Mouse (Mus musculus) midbrain, embryonic 13.5 days (tissue): ENCODE data around the gene Fam178b. TPM values are rescaled to one million over a fixed set of nuclear protein-coding genes. Genes with fewer than 3 reads are reported as not detected.

Source experiments
- ATAC-seq: fragments of 200-750 bp; cut with Nextera tagmentation; 2 replicates; pipeline ENCODE4 v1.8.0; 2017; ENCODE audit warnings: mild to moderate bottlenecking, moderate TSS enrichment, moderate library complexity
- H3K27ac ChIP-seq: fragments of 300-500 bp; sonication (generic); 2 replicates; pipeline ENCODE4 v1.5.1; 2015; ENCODE audit warnings: inconsistent platforms, mild to moderate bottlenecking, moderate library complexity
- H3K27me3 ChIP-seq: fragments of 300-500 bp; sonication (generic); 2 replicates; pipeline ENCODE4 v1.6.1; 2015; ENCODE audit warnings: mild to moderate bottlenecking, inconsistent platforms
- H3K36me3 ChIP-seq: fragments of 300-500 bp; sonication (generic); 2 replicates; pipeline ENCODE4 v1.6.1; 2015; ENCODE audit warnings: mild to moderate bottlenecking, inconsistent platforms
- H3K4me1 ChIP-seq: fragments of 300-500 bp; sonication (generic); replicated peaks from 2 replicates; pipeline ENCODE4 v1.6.1; 2015; ENCODE audit warnings: inconsistent platforms
- H3K4me2 ChIP-seq: fragments of 300-500 bp; sonication (generic); replicated peaks from 2 replicates; pipeline ENCODE4 v1.6.1; 2015; ENCODE audit warnings: moderate library complexity, mild to moderate bottlenecking, inconsistent platforms
- H3K4me3 ChIP-seq: fragments of 300-500 bp; sonication (generic); replicated peaks from 2 replicates; pipeline ENCODE4 v1.5.1; 2015; ENCODE audit warnings: mild to moderate bottlenecking, inconsistent platforms
- H3K9ac ChIP-seq: fragments of 300-500 bp; sonication (generic); replicated peaks from 2 replicates; pipeline ENCODE4 v1.6.1; 2015; ENCODE audit warnings: mild to moderate bottlenecking, inconsistent platforms
- H3K9me3 ChIP-seq: fragments of 300-500 bp; sonication (generic); 2 replicates; pipeline ENCODE4 v1.6.1; 2016; ENCODE audit warnings: mild to moderate bottlenecking, inconsistent platforms
- WGBS: fragments of 180-500 bp; shearing (Covaris S2); methylation state at CpG from one replicate; pipeline ENCODE4 v1.1.7; 2015; 5-methylcytosine and 5-hydroxymethylcytosine counted together
- polyA plus RNA-seq: library from polyadenylated mRNA; unstranded; fragments of >200 nt; fragmentation: Nextera tagmentation; extraction: Ambion mirVana; gene quantifications from 2 replicates; pipeline ENCODE4 v1.2.1, GENCODE M21; 2015

Fam178b gene
- polyA plus RNA-seq, 1 experiment from 2014 or later = not detected

DNA sequence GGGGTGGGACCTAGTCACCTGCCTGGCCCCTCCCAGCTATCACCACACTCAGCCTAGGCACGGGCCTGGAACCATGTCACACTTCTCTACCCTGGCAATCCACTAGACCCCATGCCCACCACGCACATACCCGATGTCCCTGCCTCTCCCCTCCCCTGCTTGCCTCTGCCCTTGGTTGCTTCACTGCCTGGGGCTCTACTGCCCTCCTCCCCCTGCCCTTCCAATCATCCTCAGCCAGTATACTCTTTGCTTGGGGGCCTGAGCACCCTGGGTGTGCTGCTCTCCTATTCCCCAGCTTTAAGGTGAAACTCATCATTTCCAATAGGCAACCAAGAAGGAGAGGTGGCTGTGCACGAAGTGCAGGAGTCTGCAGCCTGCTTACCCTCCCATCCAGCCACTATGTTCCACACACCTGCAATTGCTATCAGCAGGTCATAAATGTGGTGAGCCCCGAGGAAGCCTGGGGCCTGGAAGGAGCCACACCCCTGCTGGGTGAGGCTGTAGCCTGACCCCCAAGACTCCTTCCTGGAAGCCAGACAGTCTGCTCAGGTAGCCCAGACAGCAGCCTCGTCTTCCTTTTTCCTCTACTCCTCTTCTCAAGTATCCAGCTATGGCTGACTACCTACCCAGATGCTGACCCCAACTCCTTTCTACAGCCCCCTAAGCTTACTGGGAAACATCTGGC, 105.8 kb downstream of the Fam178b start:
- Histone ChIP-seq H3K27me3 (peaks cover 13% of the 10 kb centered on the region; the same call in 1 of the 2 replicates), H3K36me3 (no peaks in the 10 kb centered on the region), H3K4me1 (peaks cover 41% of the 10 kb centered on the region), H3K4me2 (no peak overlapping the region), H3K9ac (no peak overlapping the region), H3K9me3 (no peaks in the 10 kb centered on the region), H3K4me3 (no peak overlapping the region), H3K27ac (no peak overlapping the region)
- no peak for ATAC-seq
- WGBS = 82% methylated on average over 6 of the region's 6 CpGs

DNA sequence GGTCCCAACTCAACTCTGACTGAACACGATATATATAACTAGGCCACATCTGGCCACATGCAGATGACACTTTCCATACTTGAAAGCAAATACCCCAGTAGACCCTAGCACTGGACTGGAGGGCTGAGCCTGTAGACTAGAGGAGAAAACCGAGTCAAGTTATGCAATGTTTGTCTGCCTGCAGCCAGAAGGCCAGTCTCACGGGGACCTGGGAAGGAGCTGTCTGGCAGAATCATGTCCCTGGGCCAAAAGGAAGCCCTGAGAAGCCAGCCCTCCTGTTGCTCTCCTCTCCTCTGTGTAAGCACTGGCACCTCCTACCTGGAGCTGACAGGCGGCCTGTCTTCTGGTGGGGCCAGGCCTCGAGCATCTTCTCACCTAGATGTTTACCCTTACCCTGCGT, 107.6 kb downstream of the Fam178b start:
- H3K27ac ChIP-seq = no peak overlapping the region
- H3K9ac ChIP-seq = no peak overlapping the region
- H3K27me3 ChIP-seq = peaks cover 13% of the 10 kb centered on the region; the same call in 1 of the 2 replicates
- no peaks in the 10 kb centered on the region for H3K9me3 ChIP-seq
- H3K36me3 ChIP-seq = no peaks in the 10 kb centered on the region
- H3K4me3 ChIP-seq = no peak overlapping the region
- no peak for ATAC-seq
- H3K4me1 ChIP-seq = peaks cover 30% of the 10 kb centered on the region
- no peak overlapping the region for H3K4me2 ChIP-seq
- 64% methylated on average over 6 of the region's 6 CpGs for WGBS

GRCm38 (mm10) chr1:36574196-36574955, 108.6 kb downstream of the Fam178b start:
- H3K9ac ChIP-seq = no peak overlapping the region
- H3K27ac ChIP-seq = no peak overlapping the region
- WGBS = 89% methylated on average over 5 of the region's 5 CpGs
- H3K9me3 ChIP-seq = no peaks in the 10 kb centered on the region
- H3K4me3 ChIP-seq = no peak overlapping the region
- no peak for ATAC-seq
- peaks cover 20% of the 10 kb centered on the region for H3K4me1 ChIP-seq
- no peak overlapping the region for H3K4me2 ChIP-seq
- peaks cover 13% of the 10 kb centered on the region; the same call in 1 of the 2 replicates for H3K27me3 ChIP-seq
- no peaks in the 10 kb centered on the region for H3K36me3 ChIP-seq

DNA sequence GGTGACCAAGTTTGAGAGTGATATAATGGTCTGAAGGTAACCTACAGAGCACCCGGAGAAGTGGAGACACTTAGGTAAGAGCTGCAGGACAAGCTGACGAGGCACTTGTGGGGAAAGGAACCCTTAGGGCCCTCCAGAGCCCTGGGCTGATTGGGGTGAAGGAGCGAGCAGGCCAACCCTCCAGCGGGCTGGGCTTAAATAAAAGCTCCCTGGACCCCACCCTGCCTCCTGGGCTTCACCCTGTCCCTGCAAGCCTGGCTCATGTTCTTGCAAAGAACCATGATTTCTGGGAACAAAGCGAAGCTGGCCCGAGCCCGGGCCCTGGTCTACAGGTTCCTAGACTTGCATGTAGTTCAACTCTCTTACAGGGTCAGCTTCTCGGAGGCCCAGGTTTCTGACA, 109.5 kb downstream of the Fam178b start:
- ATAC-seq = no peak
- Histone ChIP-seq H3K27ac (no peak overlapping the region), H3K9me3 (no peaks in the 10 kb centered on the region), H3K27me3 (peaks cover 13% of the 10 kb centered on the region; the same call in 1 of the 2 replicates), H3K4me1 (peaks cover 19% of the 10 kb centered on the region), H3K36me3 (no peaks in the 10 kb centered on the region), H3K4me3 (no peak overlapping the region), H3K9ac (no peak overlapping the region), H3K4me2 (no peak overlapping the region)
- 81% methylated on average over 8 of the region's 8 CpGs for WGBS

DNA sequence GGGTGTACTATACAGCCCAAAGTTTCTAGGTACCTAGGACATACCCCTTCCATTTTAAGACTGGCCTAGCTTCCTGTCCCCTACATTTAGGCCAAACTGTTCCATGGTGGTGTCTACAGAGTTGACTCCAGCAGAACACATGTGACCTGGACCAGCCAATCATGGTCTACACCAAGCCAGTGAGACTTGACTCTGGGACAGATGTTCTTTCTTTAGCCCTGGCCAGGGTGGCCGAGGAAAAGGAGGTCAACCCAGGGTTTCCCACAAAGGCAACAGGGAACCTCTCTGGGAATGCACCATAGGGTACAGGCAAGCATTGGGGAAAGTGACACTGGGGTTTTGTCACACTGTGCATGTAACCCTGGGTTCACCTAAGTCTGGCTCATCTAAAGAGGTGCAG, 110.3 kb downstream of the Fam178b start:
- H3K27ac ChIP-seq = no peak overlapping the region
- H3K4me2 ChIP-seq = no peak overlapping the region
- no peak overlapping the region for H3K4me3 ChIP-seq
- no peak for ATAC-seq
- peaks cover 24% of the 10 kb centered on the region for H3K4me1 ChIP-seq
- peaks cover 6% of the 10 kb centered on the region; the same call in 1 of the 2 replicates for H3K27me3 ChIP-seq
- WGBS = 77% methylated on average over 1 of the region's 1 CpGs
- H3K9ac ChIP-seq = no peak overlapping the region
- no peaks in the 10 kb centered on the region for H3K9me3 ChIP-seq
- H3K36me3 ChIP-seq = no peaks in the 10 kb centered on the region

DNA sequence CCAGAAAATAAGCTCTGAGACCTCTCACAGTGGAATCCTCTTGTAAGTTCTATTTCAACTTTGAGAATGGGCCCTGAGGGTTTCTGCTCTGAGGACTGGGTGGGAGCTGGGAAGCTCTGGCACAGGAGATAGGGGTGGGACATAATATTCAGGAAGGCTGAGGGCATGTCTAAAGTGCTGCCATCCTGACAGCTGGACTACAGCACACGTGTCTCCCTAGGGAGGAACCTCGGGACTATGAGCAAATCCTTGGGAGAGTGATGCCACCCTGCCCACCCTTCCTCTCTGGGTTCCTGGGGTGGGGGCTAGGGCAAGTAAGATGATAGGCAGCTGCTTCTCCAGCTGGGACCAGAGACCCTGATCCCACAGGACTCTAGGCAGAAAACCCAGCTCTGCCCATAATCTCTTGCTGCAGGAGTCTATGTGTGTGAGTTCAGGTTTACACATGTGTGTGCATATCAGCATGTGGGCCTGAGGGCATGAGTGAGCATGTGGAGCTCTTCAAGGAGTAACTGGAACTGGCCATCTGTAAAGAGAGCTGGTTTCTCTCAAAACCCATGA, 110.8 kb downstream of the Fam178b start:
- H3K27ac ChIP-seq = no peak overlapping the region
- H3K9ac ChIP-seq = no peak overlapping the region
- peaks cover 24% of the 10 kb centered on the region for H3K4me1 ChIP-seq
- no peaks in the 10 kb centered on the region for H3K36me3 ChIP-seq
- 0 out of 2 replicates have a peak, but pooled peaks cover 3% of the 10 kb centered on the region for H3K27me3 ChIP-seq
- H3K4me3 ChIP-seq = no peak overlapping the region
- WGBS = 67% methylated on average over 2 of the region's 2 CpGs
- no peak overlapping the region for H3K4me2 ChIP-seq
- H3K9me3 ChIP-seq = no peaks in the 10 kb centered on the region
- no peak for ATAC-seq

GRCm38 (mm10) chr1:36571627-36572026, 111.4 kb downstream of the Fam178b start:
- H3K4me3 ChIP-seq = no peak overlapping the region
- peaks cover 29% of the 10 kb centered on the region for H3K4me1 ChIP-seq
- H3K27ac ChIP-seq = no peak overlapping the region
- no peaks in the 10 kb centered on the region for H3K36me3 ChIP-seq
- no peak overlapping the region for H3K4me2 ChIP-seq
- no peaks in the 10 kb centered on the region for H3K9me3 ChIP-seq
- 0 out of 2 replicates have a peak, but pooled peaks cover 3% of the 10 kb centered on the region for H3K27me3 ChIP-seq
- WGBS = 62% methylated on average over 6 of the region's 6 CpGs
- no peak overlapping the region for H3K9ac ChIP-seq
- no peak for ATAC-seq

DNA sequence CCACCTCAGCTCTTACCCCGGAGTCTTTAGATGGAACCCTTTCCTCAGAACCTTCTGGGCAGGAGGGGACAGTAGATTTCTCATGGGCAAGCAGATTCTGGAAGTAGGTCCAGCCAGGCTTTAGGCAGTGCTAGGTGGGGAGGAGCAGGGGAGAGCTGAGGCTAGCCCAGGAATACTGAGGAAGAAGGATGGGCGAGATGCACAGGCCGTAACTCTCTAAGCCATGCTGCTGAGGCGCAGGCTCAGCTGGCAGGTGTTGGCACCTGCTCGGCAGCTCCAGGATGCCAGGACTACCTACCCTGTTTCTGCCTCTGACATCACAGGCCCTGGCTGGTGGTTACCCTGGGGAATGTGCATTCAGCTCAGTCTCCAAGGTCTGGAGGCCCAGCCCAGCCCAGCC, 112.7 kb downstream of the Fam178b start:
- peaks cover 25% of the 10 kb centered on the region for H3K4me1 ChIP-seq
- H3K36me3 ChIP-seq = no peaks in the 10 kb centered on the region
- no peak for ATAC-seq
- H3K4me3 ChIP-seq = no peak overlapping the region
- no peak overlapping the region for H3K4me2 ChIP-seq
- WGBS = 88% methylated on average over 5 of the region's 5 CpGs
- H3K27ac ChIP-seq = no peak overlapping the region
- no peaks in the 10 kb centered on the region for H3K9me3 ChIP-seq
- H3K27me3 ChIP-seq = no peaks in the 10 kb centered on the region
- no peak overlapping the region for H3K9ac ChIP-seq

GRCm38 (mm10) chr1:36569694-36570276, 113.2 kb downstream of the Fam178b start:
- no peak for ATAC-seq
- H3K36me3 ChIP-seq = no peaks in the 10 kb centered on the region

GRCm38 (mm10) chr1:36568776-36569175, 114.2 kb downstream of the Fam178b start:
- no peak overlapping the region for H3K27ac ChIP-seq
- no peaks in the 10 kb centered on the region for H3K27me3 ChIP-seq
- WGBS = 74% methylated on average over 4 of the region's 4 CpGs
- no peaks in the 10 kb centered on the region for H3K36me3 ChIP-seq
- no peaks in the 10 kb centered on the region for H3K9me3 ChIP-seq
- no peak for ATAC-seq
- no peak overlapping the region for H3K9ac ChIP-seq
- no peak overlapping the region for H3K4me2 ChIP-seq
- H3K4me3 ChIP-seq = no peak overlapping the region
- peaks cover 16% of the 10 kb centered on the region for H3K4me1 ChIP-seq

More at GRCm38 (mm10) chr1:36569694-36570276, 113.2 kb downstream of the Fam178b start:
- peaks cover 24% of the 10 kb centered on the region for H3K4me1 ChIP-seq
- H3K4me2 ChIP-seq = no peak overlapping the region
- H3K27me3 ChIP-seq = no peaks in the 10 kb centered on the region
- H3K27ac ChIP-seq = no peak overlapping the region
- 50% methylated on average over 7 of the region's 7 CpGs for WGBS
- H3K4me3 ChIP-seq = no peak overlapping the region
- no peak overlapping the region for H3K9ac ChIP-seq
- no peaks in the 10 kb centered on the region for H3K9me3 ChIP-seq

GRCm38 (mm10) chr1:36567818-36568603, 115.0 kb downstream of the Fam178b start:
- no peak overlapping the region for H3K4me2 ChIP-seq
- WGBS = 44% methylated on average over 21 of the region's 21 CpGs
- ATAC-seq = no peak

More at GRCm38 (mm10) chr1:36567818-36568603, 115.0 kb downstream of the Fam178b start:
- Histone ChIP-seq H3K9me3 (no peaks in the 10 kb centered on the region), H3K27me3 (no peaks in the 10 kb centered on the region), H3K27ac (no peak overlapping the region), H3K36me3 (no peaks in the 10 kb centered on the region), H3K9ac (no peak overlapping the region), H3K4me1 (peaks cover 16% of the 10 kb centered on the region), H3K4me3 (no peak overlapping the region)
